Mouse (Mus musculus) mouse trophoblast stem cell (cell line): ENCODE results near the gene Gm4981.
"Not testable (repeated sequence)": the region's sequence is repeated elsewhere in the genome, so short reads cannot be mapped to it uniquely, and the experiment has no call there.

Experiments
- in situ Hi-C, 2 experiments: fragments of 300-500 bp; cut with MseI, MboI; formaldehyde crosslinking; loops; 2 replicates in 1 of 2; 3 replicates in 1 of 2; pipeline ENCODE4 v1.15.1; 2025

Gene Gm4981

GRCm38 (mm10) chr10:58236613-58237012 is at the start of gene Gm4981:
Gm4981 (minus strand) TSS chr10:58236701.
- in situ Hi-C loops, result no loop called here

- in situ Hi-C loops, result no loop called here
These were observed 45.7 kb upstream of the Gm4981 start for GRCm38 (mm10) chr10:58282238-58282637.

GRCm38 (mm10) chr10:58258466-58258865 is 22.0 kb upstream of the Gm4981 start:
- in situ Hi-C loops, result no loop called here

GRCm38 (mm10) chr10:58255954-58256353 is 19.5 kb upstream of the Gm4981 start:
- in situ Hi-C loops, result no loop called here

GRCm38 (mm10) chr10:58255213-58255892 is 18.9 kb upstream of the Gm4981 start, which contains the start of gene Gcc2:
Gcc2 (plus strand) TSS chr10:58255497.
- in situ Hi-C loops, result no loop called here

GRCm38 (mm10) chr10:58254635-58255175 is 18.2 kb upstream of the Gm4981 start:
- in situ Hi-C loops, result no loop called here

- in situ Hi-C loops, result no loop called here
These were observed 13.0 kb upstream of the Gm4981 start for GRCm38 (mm10) chr10:58249535-58249934.

GRCm38 (mm10) chr10:58238984-58239740 is 2.7 kb upstream of the Gm4981 start:
- in situ Hi-C loops, result not testable (repeated sequence)

GRCm38 (mm10) chr10:58234985-58235384 is 1.5 kb downstream of the Gm4981 start:
- in situ Hi-C loops, result not testable (repeated sequence)

GRCm38 (mm10) chr10:58233740-58234121 is 2.8 kb downstream of the Gm4981 start:
- in situ Hi-C loops, result not testable (repeated sequence)

GRCm38 (mm10) chr10:58233054-58233739 is 3.3 kb downstream of the Gm4981 start:
- in situ Hi-C loops, result not testable (repeated sequence)

GRCm38 (mm10) chr10:58232641-58232969 is 3.9 kb downstream of the Gm4981 start, which contains the start of gene Duxf3:
Duxf3 (minus strand) TSS chr10:58232675.
- in situ Hi-C loops, result not testable (repeated sequence)

GRCm38 (mm10) chr10:58231779-58232640 is 4.5 kb downstream of the Gm4981 start:
- in situ Hi-C loops, result not testable (repeated sequence)

GRCm38 (mm10) chr10:58231088-58231487 is 5.4 kb downstream of the Gm4981 start:
- in situ Hi-C loops, result not testable (repeated sequence)

GRCm38 (mm10) chr10:58230021-58230420 is 6.5 kb downstream of the Gm4981 start:
- in situ Hi-C loops, result not testable (repeated sequence)

- in situ Hi-C loops, result not testable (repeated sequence)
These were observed 8.7 kb downstream of the Gm4981 start for GRCm38 (mm10) chr10:58227798-58228197.

- in situ Hi-C loops, result not testable (repeated sequence)
These were observed 10.1 kb downstream of the Gm4981 start for GRCm38 (mm10) chr10:58226357-58226756.

- in situ Hi-C loops, result not testable (repeated sequence)
These were observed 11.4 kb downstream of the Gm4981 start, which contains the start of gene AW822073 for GRCm38 (mm10) chr10:58224827-58225785. AW822073 (minus strand) TSS chr10:58224930.

- in situ Hi-C loops, result not testable (repeated sequence)
These were observed 12.3 kb downstream of the Gm4981 start for GRCm38 (mm10) chr10:58223972-58224805.
